Mouse (Mus musculus) MEL (cell line): ENCODE results near the gene Paics.

ENCODE experiments used
- CTCF ChIP-seq, 3 experiments: IDR thresholded peaks in 2 of 3; conservative IDR thresholded peaks in 1 of 3; 2 replicates each; pipeline ENCODE4 v1.5.1; 2011 to 2012; ENCODE audit warnings: low read length in 3 of 3, low read depth in 2 of 3, mild to moderate bottlenecking in 2 of 3, improper control_type of control experiment in 1 of 3, inconsistent platforms in 1 of 3, mixed read lengths in 1 of 3, moderate library complexity in 1 of 3; ENCODE audit not compliant: control insufficient read depth in 1 of 3, insufficient read depth in 1 of 3, poor library complexity in 1 of 3, severe bottlenecking in 1 of 3
- MAZ ChIP-seq: IDR thresholded peaks from 2 replicates; pipeline ENCODE4 v1.6.1; 2012; ENCODE audit warnings: low read depth, mild to moderate bottlenecking, inconsistent platforms, low read length, improper control_type of control experiment
- MYC ChIP-seq: IDR thresholded peaks from 2 replicates; pipeline ENCODE4 v1.6.1; 2011; ENCODE audit warnings: low read depth, mild to moderate bottlenecking, low read length, improper control_type of control experiment, moderate library complexity
- POLR2A ChIP-seq, 2 experiments: IDR thresholded peaks; 2 replicates each; pipeline ENCODE4 v1.6.1; 2011 to 2012; ENCODE audit warnings: low read length in 2 of 2, mild to moderate bottlenecking in 2 of 2, control low read depth in 1 of 2, improper control_type of control experiment in 1 of 2, low read depth in 1 of 2, moderate library complexity in 1 of 2; ENCODE audit not compliant: control insufficient read depth in 1 of 2, insufficient read depth in 1 of 2, poor library complexity in 1 of 2
- TAL1 ChIP-seq: IDR thresholded peaks from 2 replicates; pipeline ENCODE4 v1.6.1; 2012; ENCODE audit warnings: mild to moderate bottlenecking, inconsistent platforms, low read length, moderate library complexity, mixed read lengths
- TCF12 ChIP-seq: IDR thresholded peaks from 2 replicates; pipeline ENCODE4 v1.6.1; 2014; ENCODE audit warnings: low read depth, mild to moderate bottlenecking, inconsistent platforms, low read length, improper control_type of control experiment, moderate library complexity
- USF2 ChIP-seq, 2 experiments: IDR thresholded peaks; 2 replicates each; pipeline ENCODE4 v1.6.1; 2011 to 2012; ENCODE audit warnings: improper control_type of control experiment in 2 of 2, low read length in 2 of 2, borderline replicate concordance in 1 of 2, inconsistent platforms in 1 of 2, low read depth in 1 of 2, mild to moderate bottlenecking in 1 of 2; ENCODE audit not compliant: insufficient read depth in 1 of 2
- ZC3H11A ChIP-seq: IDR thresholded peaks from 2 replicates; pipeline ENCODE4 v1.6.1; 2012; ENCODE audit warnings: low read depth, mild to moderate bottlenecking, inconsistent platforms, low read length, improper control_type of control experiment
- ZKSCAN1 ChIP-seq: IDR thresholded peaks from 2 replicates; pipeline ENCODE4 v1.6.1; 2012; ENCODE audit warnings: low read depth, mild to moderate bottlenecking, inconsistent platforms, low read length, improper control_type of control experiment, moderate library complexity

DNA sequence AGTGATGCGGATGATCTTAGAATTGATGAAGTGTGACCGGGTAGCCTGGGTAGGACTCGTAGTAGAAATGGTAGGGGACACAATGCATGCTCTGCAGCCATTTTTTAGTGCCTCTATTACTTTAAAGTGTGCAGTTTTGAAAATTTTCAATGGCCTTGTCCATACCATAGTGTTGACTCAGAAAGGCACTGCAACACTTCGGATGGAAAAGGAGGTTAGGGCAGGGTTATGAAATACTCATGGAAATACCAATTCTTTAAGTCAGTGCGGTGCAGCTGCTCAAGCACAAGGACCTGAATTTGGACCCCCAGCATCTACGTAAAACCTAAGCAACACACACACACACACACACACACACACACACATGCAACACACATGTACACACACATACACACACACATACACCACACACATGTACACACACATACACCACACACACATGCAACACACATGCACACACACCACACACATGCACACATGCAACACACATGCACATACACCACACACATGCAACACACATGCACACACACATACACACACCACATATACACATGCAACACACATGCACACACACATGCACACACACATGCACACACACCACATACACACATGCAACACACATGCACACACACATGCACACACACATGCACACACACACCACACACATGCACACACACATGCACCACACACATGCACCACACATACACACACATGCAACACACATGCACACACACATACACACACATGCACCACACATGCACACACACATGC lies 53.1 kb downstream of the Paics start, which contains the start of gene Arl9:
- TF ChIP-seq USF2 (IDR thresholded peaks at IDR 0.05; ENCODE audit: borderline replicate concordance in 1 of 2, insufficient read depth in 1 of 2, low read depth in 1 of 2, low read length in 2 of 2): no peak
- TF ChIP-seq TCF12: no peak
- no peak for TF ChIP-seq ZC3H11A
- no peak for TF ChIP-seq MAZ
- no peak for TF ChIP-seq CTCF (IDR thresholded peaks at IDR 0.05 in 2 of 3, conservative IDR thresholded peaks at IDR 0.05 in 1 of 3; ENCODE audit: control insufficient read depth in 1 of 3, insufficient read depth in 1 of 3, low read depth in 2 of 3, low read length in 3 of 3, poor library complexity in 1 of 3, severe bottlenecking in 1 of 3)
- TF ChIP-seq MYC: no peak
- no peak for TF ChIP-seq POLR2A (IDR thresholded peaks at IDR 0.05; ENCODE audit: control insufficient read depth in 1 of 2, insufficient read depth in 1 of 2, low read depth in 1 of 2, low read length in 2 of 2, poor library complexity in 1 of 2)
- TF ChIP-seq TAL1: no peak
- no peak for TF ChIP-seq ZKSCAN1
